Comparison of ENCODE assay signal across 8 mouse cellular contexts in the genomic region with DNA sequence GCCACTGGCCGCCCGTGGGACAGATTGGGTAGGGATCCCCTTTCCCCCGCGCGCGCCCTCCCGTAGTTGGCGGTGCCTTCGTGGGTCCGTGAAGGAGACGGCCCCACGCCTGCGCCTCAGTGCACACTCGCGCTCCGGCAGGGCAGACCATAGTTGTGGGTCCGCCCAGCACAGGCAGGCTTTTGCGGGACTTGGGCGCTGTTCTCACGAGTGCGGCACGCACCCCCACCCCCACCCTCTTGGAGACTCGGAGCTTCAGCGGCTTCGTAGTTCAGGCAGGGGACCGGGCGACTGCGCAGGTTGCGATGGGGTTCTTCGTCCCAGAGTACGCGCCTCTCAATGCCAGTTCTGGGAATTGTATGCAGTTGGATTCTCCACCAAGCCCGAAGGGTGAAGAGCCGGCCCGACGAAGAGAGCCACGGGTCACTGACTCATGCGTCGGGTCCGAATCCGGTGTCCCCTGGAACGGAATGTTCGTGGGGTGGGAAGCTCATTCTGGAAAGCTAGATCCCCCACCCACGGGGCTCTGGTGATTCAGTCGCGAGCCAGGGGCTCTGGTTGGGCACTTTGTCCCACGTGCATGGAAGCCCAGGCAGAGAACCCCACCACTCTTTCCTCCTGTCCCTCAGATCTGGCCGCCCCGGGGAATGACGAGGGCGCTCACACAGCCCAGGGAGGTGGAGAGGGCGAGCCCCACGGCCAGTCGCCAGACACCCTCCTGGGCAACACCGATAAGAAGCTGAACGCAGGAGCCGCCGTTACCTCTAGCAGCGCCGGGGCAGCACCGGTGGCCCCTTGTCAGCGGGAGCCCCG. TPM values are rescaled to one million over a fixed set of nuclear protein-coding genes. Genes with fewer than 3 reads are reported as not detected.
DNase-seq lines count a peak whose midpoint lies in the region; ATAC-seq lines count a peak whose summit lies in the region.

No protein-coding gene starts in this region.

- peak; percentile 57 to 68 for DNase-seq in adrenal gland, adult (ENCODE audit: inconsistent age in 2 of 2, low spot score in 1 of 2)
- DNase-seq in adrenal gland, adult 8-10 months, result no peak
- DNase-seq in Muller cell, postnatal 12 days (ENCODE audit: inconsistent ontology term), result peak; percentile 88
- peak; percentile 44 for DNase-seq in fibroblast of lung, adult 2 months (ENCODE audit: low read depth)
- peak; percentile 56 for DNase-seq in hindbrain, embryonic 11.5 days (ENCODE audit: low spot score)
- peak; percentile 89 for DNase-seq in liver, embryonic 13.5 days
- no peak for DNase-seq in frontal cortex, postnatal 14 days (ENCODE audit: low spot score in 2 of 2)

- no peaks in the 10 kb centered on the region for H3K36me3 ChIP-seq in hindbrain, embryonic 11.5 days (ENCODE audit: control insufficient read depth, insufficient read depth, low read length)
- peaks cover 36% of the 10 kb centered on the region for H3K36me3 ChIP-seq in liver, embryonic 13.5 days
- peaks cover 13% of the 10 kb centered on the region for H3K36me3 ChIP-seq in neural tube, embryonic 15.5 days

- H3K4me2 ChIP-seq in hindbrain, embryonic 11.5 days (replicated peaks; ENCODE audit: low read depth, low read length), result peak overlapping the region; percentile 77
- peak overlapping the region; percentile 95 for H3K4me2 ChIP-seq in liver, embryonic 13.5 days
- H3K4me2 ChIP-seq in neural tube, embryonic 15.5 days, result peak overlapping the region; percentile 95

- 1% methylated on average over 54 of the region's 63 CpGs for WGBS in hindbrain, embryonic 11.5 days
- 1% methylated on average over 63 of the region's 63 CpGs for WGBS in liver, embryonic 13.5 days (ENCODE audit: insufficient replicate concordance)
- WGBS in neural tube, embryonic 15.5 days, result 1% methylated on average over 62 of the region's 63 CpGs

- no peak overlapping the region for H3K27ac ChIP-seq in hindbrain, embryonic 11.5 days (ENCODE audit: low read depth, low read length)
- H3K27ac ChIP-seq in liver, embryonic 13.5 days, result peak overlapping the region; percentile 98
- H3K27ac ChIP-seq in neural tube, embryonic 15.5 days (replicated peaks), result no peak overlapping the region

- peak; percentile 31; the same call in 1 of the 2 replicates for ATAC-seq in hindbrain, embryonic 11.5 days (ENCODE audit: low FRiP score)
- peak; percentile 86 for ATAC-seq in liver, embryonic 13.5 days (ENCODE audit: low read depth)
- ATAC-seq in neural tube, embryonic 15.5 days (ENCODE audit: low FRiP score), result peak; percentile 16; the same call in 1 of the 2 replicates

- peaks cover 34% of the 10 kb centered on the region for H3K27me3 ChIP-seq in hindbrain, embryonic 11.5 days (ENCODE audit: control insufficient read depth, insufficient read depth, low read length)
- H3K27me3 ChIP-seq in liver, embryonic 13.5 days, result peaks cover 45% of the 10 kb centered on the region
- peaks cover 57% of the 10 kb centered on the region for H3K27me3 ChIP-seq in neural tube, embryonic 15.5 days (replicated peaks)

- peak overlapping the region; percentile 46 for H3K4me3 ChIP-seq in hindbrain, embryonic 11.5 days (ENCODE audit: low read depth, low read length)
- peak overlapping the region; percentile 71 for H3K4me3 ChIP-seq in liver, embryonic 13.5 days (replicated peaks)
- peak overlapping the region; percentile 45 for H3K4me3 ChIP-seq in neural tube, embryonic 15.5 days (replicated peaks)

- no peaks in the 10 kb centered on the region for H3K9me3 ChIP-seq in hindbrain, embryonic 11.5 days (ENCODE audit: control insufficient read depth, low read length)
- H3K9me3 ChIP-seq in liver, embryonic 13.5 days (replicated peaks), result no peaks in the 10 kb centered on the region
- no peaks in the 10 kb centered on the region for H3K9me3 ChIP-seq in neural tube, embryonic 15.5 days (replicated peaks)

- peaks cover 27% of the 10 kb centered on the region for H3K4me1 ChIP-seq in hindbrain, embryonic 11.5 days (replicated peaks; ENCODE audit: control insufficient read depth, insufficient read depth, low read length)
- H3K4me1 ChIP-seq in liver, embryonic 13.5 days (replicated peaks), result peaks cover 81% of the 10 kb centered on the region
- H3K4me1 ChIP-seq in neural tube, embryonic 15.5 days, result peaks cover 41% of the 10 kb centered on the region

- H3K9ac ChIP-seq in hindbrain, embryonic 11.5 days (ENCODE audit: low read depth, low read length), result peak overlapping the region; percentile 39; the same call in 1 of the 2 replicates
- H3K9ac ChIP-seq in liver, embryonic 13.5 days, result peak overlapping the region; percentile 91
- H3K9ac ChIP-seq in neural tube, embryonic 15.5 days (replicated peaks), result peak overlapping the region; percentile 44

RNA-seq across cellular contexts. Expression of gene Sphk1, which starts 2.8 kb away (rescaled TPM):
- 1 to 10 TPM; 3.0 to 4.7 (median 3.5) TPM for total RNA-seq in adrenal gland, adult 8-10 months (2022)
- 8.1 and 10.0 TPM in 2 replicates for polyA plus RNA-seq in hindbrain, embryonic 11.5 days (2014; fragmentation: Nextera tagmentation; extraction: Ambion mirVana)
- polyA plus RNA-seq in liver, embryonic 13.5 days (2015; fragmentation: Nextera tagmentation; extraction: Ambion mirVana), result 28.5 and 32.7 TPM in 2 replicates
- 2.8 and 4.5 TPM in 2 replicates for polyA plus RNA-seq in neural tube, embryonic 15.5 days (2015; fragmentation: Nextera tagmentation; extraction: Ambion mirVana)

RNA-seq across cellular contexts. Expression of gene Prpsap1, which starts 39.5 kb away (rescaled TPM):
- 100 to 1,000 TPM; 104 to 122 (median 111) TPM for total RNA-seq in adrenal gland, adult 8-10 months (2022)
- 164 and 169 TPM in 2 replicates for polyA plus RNA-seq in hindbrain, embryonic 11.5 days (2014; fragmentation: Nextera tagmentation; extraction: Ambion mirVana)
- polyA plus RNA-seq in liver, embryonic 13.5 days (2015; fragmentation: Nextera tagmentation; extraction: Ambion mirVana), result 59.3 and 62.7 TPM in 2 replicates
- 173 and 184 TPM in 2 replicates for polyA plus RNA-seq in neural tube, embryonic 15.5 days (2015; fragmentation: Nextera tagmentation; extraction: Ambion mirVana)

RNA-seq across cellular contexts. Expression of gene Ube2o, which starts 47.7 kb away (rescaled TPM):
- 10 to 100 TPM; 26.5 to 38.4 (median 33.9) TPM for total RNA-seq in adrenal gland, adult 8-10 months (2022)
- 17.5 and 18.8 TPM in 2 replicates for polyA plus RNA-seq in hindbrain, embryonic 11.5 days (2014; fragmentation: Nextera tagmentation; extraction: Ambion mirVana)
- polyA plus RNA-seq in liver, embryonic 13.5 days (2015; fragmentation: Nextera tagmentation; extraction: Ambion mirVana), result 17.5 and 22.1 TPM in 2 replicates
- polyA plus RNA-seq in neural tube, embryonic 15.5 days (2015; fragmentation: Nextera tagmentation; extraction: Ambion mirVana), result 19.2 and 32.4 TPM in 2 replicates

RNA-seq across cellular contexts. Expression of gene Aanat, which starts 52.7 kb away (rescaled TPM):
- not detected for total RNA-seq in adrenal gland, adult 8-10 months (2022)
- not detected in 2 replicates for polyA plus RNA-seq in hindbrain, embryonic 11.5 days (2014; fragmentation: Nextera tagmentation; extraction: Ambion mirVana)
- polyA plus RNA-seq in liver, embryonic 13.5 days (2015; fragmentation: Nextera tagmentation; extraction: Ambion mirVana), result not detected in 2 replicates
- polyA plus RNA-seq in neural tube, embryonic 15.5 days (2015; fragmentation: Nextera tagmentation; extraction: Ambion mirVana), result 0.34 and 0.49 TPM in 2 replicates

Comparison
In these comparisons a context has a peak if more than half of its experiments do, and no peak if none do; other contexts are left out.
1. DNase-seq: peak in adrenal gland, adult (2 of 2), Muller cell, postnatal 12 days (single experiment), fibroblast of lung, adult 2 months (single experiment), hindbrain, embryonic 11.5 days (single experiment) and liver, embryonic 13.5 days (single experiment); none in adrenal gland, adult 8-10 months (single experiment) and frontal cortex, postnatal 14 days (0 of 2).
2. ATAC-seq: peak in every context shown above with its lines; median percentile 86 in liver, embryonic 13.5 days; 31 in hindbrain, embryonic 11.5 days; 16 in neural tube, embryonic 15.5 days.
3. H3K9ac ChIP-seq: peak in every context shown above with its lines; median percentile 91 in liver, embryonic 13.5 days; 44 in neural tube, embryonic 15.5 days; 39 in hindbrain, embryonic 11.5 days.
4. Peak in every context shown above with its lines, with median percentiles within 50 percentile points of each other: H3K4me2 ChIP-seq and H3K4me3 ChIP-seq.